Mouse (Mus musculus) frontal cortex, adult (tissue): ENCODE data around the gene Pgc.
A peak's percentile ranks its signal among the peaks of the same experiment; 100 is the strongest.

ENCODE experiments used
- ATAC-seq: cut with Nextera tagmentation; 2 replicates; pipeline ENCODE4 v1.9.2; 2017; ENCODE audit warnings: mild to moderate bottlenecking, moderate library complexity, mixed read lengths; ENCODE audit not compliant: low TSS enrichment

The Pgc gene

GRCm38 (mm10) chr17:47749626-47750025 lies 23.0 kb downstream of the Pgc start:
- ATAC-seq, result no peak

- ATAC-seq, result no peak
These were observed 23.5 kb downstream of the Pgc start for GRCm38 (mm10) chr17:47750101-47750500.

- ATAC-seq, result no peak
These were observed 25.2 kb downstream of the Pgc start for GRCm38 (mm10) chr17:47751811-47752210.

- ATAC-seq, result no peak
These were observed 26.6 kb downstream of the Pgc start for GRCm38 (mm10) chr17:47753130-47753775.

- ATAC-seq, result 0 out of 2 replicates have a peak, but pooled peaks have one; percentile 20
These were observed 27.6 kb downstream of the Pgc start for GRCm38 (mm10) chr17:47754246-47754645.

GRCm38 (mm10) chr17:47756366-47756765 lies 29.7 kb downstream of the Pgc start:
- ATAC-seq, result no peak

GRCm38 (mm10) chr17:47757056-47757610 lies 30.5 kb downstream of the Pgc start:
- ATAC-seq, result no peak

GRCm38 (mm10) chr17:47759702-47760410 lies 33.2 kb downstream of the Pgc start:
- no peak for ATAC-seq

- no peak for ATAC-seq
These were observed 35.4 kb downstream of the Pgc start for GRCm38 (mm10) chr17:47762028-47762427.

- peak; percentile 84 for ATAC-seq
These were observed 36.1 kb downstream of the Pgc start for GRCm38 (mm10) chr17:47762518-47763340.

- no peak for ATAC-seq
These were observed 39.3 kb downstream of the Pgc start for GRCm38 (mm10) chr17:47765986-47766385.

- ATAC-seq, result no peak
These were observed 39.9 kb downstream of the Pgc start for GRCm38 (mm10) chr17:47766407-47767043.

GRCm38 (mm10) chr17:47767081-47767455 lies 40.4 kb downstream of the Pgc start:
- ATAC-seq, result no peak

GRCm38 (mm10) chr17:47767456-47768141 lies 41.0 kb downstream of the Pgc start:
- no peak for ATAC-seq

GRCm38 (mm10) chr17:47768707-47769276 lies 42.1 kb downstream of the Pgc start:
- ATAC-seq, result no peak

- peak; percentile 38; the same call in 1 of the 2 replicates for ATAC-seq
These were observed 43.0 kb downstream of the Pgc start for GRCm38 (mm10) chr17:47769389-47770299.

GRCm38 (mm10) chr17:47773604-47774003 lies 47.0 kb downstream of the Pgc start:
- ATAC-seq, result no peak

- no peak for ATAC-seq
These were observed 50.5 kb downstream of the Pgc start for GRCm38 (mm10) chr17:47777141-47777540.

GRCm38 (mm10) chr17:47780470-47780869 lies 53.8 kb downstream of the Pgc start:
- no peak for ATAC-seq

- ATAC-seq, result no peak
These were observed 55.8 kb downstream of the Pgc start for GRCm38 (mm10) chr17:47782486-47782885.
